Mouse (Mus musculus) ES-CJ7 (cell line): ENCODE results near the gene Capns1.
"Not testable (repeated sequence)": the region's sequence is repeated elsewhere in the genome, so short reads cannot be mapped to it uniquely, and the experiment has no call there.

Source experiments
- DNase-seq: peaks from one replicate; pipeline ENCODE4 v3.0.0; 2011; ENCODE audit warnings: low read depth, low spot score

Gene Capns1

DNA sequence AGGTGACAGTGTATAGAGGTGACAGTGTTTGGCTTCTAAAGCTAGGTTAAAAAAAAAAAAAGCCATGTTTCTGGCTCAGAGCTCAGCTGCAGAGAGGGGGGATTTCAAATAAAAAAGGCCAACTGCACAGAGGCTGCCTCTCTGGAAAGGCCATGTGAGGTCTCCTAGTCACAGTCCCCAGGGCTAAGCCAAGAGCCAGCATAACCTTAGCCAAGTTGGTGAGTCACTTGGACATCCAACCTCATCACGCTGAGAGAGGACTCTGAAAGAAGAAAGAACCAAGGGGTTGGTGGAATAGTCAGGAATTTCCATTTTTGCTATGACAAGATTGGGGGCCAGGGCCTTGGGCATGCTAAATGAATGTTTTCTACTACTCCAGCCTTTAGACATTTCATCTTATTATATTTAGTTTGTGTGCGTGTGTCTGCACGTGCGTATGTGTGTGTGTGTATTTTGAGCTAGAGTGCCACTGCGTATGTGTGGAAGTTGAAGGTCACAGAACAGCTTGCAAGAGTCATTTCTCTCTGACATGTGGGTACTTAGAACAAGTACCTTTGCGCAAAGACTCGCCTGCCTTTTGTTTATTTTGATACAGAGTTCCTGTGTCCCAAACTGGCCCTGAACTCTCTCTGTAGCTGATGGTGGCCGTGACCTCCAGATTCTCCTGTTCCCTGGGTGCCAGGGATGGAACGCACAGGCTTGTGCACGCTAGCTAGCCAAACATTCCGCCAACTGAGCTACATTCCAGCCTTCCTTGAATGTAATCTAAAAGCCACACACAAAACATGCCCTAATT lies 4.5 kb upstream of the Capns1 start:
- DNase-seq, result peak; percentile 8

DNA sequence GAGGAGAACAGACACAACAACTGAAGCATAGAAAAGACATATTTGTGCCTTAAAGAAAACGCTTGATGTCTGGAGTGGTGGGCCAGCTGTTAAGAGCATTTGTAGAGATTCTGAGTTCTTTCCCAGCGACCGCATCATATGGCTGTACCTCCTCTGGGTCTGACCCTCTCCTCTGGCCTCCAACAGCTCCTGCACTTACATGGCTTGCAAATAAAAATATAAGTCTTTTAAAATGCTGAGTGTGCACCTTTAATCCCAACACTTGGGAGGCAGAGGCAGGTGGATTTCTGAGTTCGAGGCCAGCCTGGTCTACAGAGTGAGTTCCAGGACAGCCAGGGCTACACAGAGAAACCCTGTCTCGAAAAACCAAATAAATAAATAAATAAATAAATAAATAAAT lies 2.0 kb upstream of the Capns1 start:
- not testable (repeated sequence) for DNase-seq

DNA sequence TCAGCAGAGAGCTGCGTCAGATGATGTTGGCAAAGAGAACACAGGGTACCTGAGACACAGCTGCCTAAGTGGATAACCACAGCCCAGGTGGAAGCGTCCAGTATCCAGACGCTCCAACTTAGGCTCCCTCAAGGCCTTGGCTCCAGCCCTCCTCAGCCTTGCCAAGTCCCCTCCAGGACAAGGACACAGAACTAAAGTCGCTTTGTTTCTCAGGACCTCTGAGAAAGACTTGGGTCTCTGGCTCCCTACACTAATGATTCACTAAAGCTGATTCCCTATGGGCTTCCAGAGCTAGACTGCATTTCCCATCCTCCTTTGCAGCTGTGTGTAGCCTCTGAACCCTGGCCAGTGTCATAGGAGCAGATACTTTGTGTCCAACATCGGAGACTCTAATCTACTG lies 1.6 kb upstream of the Capns1 start:
- DNase-seq, result no peak

DNA sequence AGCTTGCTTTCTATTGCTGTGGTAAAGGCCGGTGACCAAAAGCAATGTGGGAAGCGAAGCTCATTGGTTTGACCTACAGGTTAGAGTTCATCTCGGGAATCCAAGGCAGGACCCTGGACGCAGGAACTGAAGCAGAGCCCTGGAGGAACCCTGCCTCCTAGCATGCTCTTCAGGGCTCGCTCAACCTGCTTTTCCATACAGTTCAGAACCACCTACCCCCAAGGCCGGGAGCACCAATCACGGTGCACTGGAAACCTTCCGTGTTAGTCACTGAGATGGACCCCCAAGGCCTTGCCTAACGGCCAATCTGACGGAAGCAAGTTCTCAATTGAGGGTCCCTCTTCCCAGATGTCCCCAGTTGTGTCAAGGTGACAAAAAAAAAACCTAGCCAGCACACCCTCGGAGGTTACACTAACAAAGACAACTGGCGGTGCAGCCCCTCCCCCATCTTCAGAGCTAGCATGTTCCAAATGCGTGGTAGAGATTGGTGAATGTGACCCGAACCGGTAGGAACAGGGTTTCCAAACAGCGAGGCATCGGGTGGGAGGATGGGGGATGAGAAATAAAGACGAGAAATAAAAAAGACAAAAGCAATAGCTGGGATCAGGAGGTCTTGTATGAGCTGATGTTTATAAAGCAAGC lies 1.0 kb upstream of the Capns1 start:
- peak; percentile 78 for DNase-seq

DNA sequence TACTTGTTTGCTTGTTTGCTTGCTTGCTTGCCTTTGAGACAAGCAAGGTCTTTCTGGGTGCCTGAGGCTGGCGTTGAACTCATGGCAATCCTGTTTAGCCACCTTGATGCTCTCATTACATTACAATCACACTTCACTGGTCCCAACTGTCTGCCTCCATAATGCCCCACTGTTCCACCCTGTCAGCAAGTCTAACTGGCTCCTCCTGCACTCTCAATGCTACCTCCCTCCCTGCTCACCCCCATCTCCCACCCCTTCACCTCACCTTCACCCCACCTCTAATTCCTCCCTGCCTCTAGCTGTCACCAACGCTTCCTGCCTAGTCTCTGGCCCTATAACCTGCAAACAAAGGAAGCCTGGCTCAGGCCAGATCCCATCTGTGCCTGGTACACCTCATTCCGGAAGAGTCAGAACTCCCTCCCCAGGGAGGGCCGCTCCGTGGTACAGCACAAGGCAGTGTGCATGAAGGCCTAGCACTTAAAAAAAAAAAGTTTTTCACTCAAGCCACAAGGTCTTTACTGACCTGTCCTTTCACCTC lies 950 bp downstream of the Capns1 start:
- DNase-seq, result peak; percentile 96

DNA sequence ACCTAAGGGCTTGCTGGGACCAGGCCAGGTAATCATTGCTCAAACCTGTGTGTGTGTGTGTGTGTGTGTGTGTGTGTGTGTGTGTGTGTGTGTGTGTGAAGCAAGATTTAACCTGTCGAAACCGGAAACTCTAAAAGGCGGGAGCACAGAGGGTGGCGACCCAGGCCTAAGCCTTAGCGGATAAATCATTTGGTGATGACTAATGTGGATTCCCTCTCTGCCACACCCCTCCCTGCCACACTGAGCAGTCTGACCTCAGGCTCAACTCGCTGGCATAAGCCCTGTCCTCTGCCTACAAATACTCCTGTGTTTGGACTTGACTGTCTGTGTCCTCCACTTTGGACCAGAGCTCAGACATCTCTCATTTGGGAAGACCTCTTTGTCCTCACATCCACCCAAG lies 2.4 kb downstream of the Capns1 start:
- DNase-seq, result peak; percentile 85

DNA sequence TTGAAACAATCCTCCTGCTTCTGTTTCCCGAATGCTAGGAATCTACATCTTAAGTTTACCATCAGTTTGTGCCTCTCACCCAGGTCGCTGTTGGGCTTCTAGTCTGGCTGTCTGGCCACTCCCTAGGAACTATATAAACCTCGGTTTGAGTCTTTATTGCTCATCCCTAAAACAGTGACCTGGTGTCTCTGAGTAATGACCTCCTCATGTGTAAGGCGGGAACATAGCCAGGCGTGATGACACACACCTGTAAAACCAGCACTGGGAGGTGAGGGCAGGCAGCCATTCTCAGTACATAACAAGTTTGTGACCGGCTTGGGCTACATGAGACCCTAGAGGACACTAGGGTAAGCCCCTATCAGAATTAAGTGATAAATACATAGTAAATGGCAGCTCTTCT lies 3.1 kb downstream of the Capns1 start:
- DNase-seq, result no peak

DNA sequence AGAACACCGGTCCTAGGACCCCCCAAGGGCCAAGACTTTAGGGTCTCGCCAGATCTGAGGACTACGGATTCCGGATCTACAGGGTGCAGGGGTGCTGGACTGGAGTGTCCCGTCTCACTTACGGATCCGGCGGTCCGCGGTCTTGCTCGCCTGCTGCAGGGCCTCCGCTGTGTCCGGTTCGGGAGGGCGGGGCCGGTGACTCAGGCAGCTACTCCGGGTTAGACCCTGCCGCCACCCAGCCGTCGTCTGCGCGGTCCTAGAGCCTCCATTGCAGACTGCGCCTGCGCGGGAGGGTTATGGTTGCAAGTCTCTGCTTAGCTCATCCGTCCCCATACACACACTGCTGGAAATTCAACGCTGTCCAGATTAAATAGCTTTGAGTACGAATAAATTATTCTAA lies 3.7 kb downstream of the Capns1 start:
- DNase-seq, result peak; percentile 96

DNA sequence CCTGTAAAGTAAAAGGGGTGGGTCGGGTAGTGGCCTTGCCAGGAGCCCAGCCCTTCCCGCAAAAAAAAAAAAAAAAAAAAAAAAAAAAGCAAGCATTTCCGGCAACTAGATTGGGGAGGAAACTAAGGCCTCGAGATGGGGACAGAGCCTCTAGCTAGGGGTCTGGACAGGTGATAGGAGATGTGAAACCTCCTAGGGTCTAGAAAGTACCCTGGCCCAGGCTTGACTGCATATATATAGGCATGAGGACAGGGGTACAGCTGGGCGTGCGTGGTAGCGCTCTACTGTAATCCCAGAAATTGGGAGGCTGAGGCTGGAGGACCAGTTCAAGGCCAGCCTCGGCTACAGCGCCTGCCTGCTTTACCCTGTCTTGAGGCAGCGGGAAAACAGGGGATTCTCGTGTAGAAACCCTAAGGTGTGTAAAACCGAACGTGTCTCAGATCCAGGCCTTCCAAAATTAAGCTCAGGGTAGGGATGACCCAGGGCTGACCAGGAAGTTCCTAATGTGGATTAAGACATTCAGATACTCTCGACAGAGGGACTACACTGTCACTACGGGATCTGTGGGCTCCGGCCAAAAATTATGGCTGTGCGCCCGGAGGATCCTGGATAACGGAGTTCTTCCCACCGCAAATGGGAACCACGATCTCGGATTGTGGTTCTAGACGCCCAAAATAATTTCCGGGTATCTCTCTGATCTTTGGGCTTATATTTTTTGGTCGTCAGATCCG lies 4.3 kb downstream of the Capns1 start:
- no peak for DNase-seq

DNA sequence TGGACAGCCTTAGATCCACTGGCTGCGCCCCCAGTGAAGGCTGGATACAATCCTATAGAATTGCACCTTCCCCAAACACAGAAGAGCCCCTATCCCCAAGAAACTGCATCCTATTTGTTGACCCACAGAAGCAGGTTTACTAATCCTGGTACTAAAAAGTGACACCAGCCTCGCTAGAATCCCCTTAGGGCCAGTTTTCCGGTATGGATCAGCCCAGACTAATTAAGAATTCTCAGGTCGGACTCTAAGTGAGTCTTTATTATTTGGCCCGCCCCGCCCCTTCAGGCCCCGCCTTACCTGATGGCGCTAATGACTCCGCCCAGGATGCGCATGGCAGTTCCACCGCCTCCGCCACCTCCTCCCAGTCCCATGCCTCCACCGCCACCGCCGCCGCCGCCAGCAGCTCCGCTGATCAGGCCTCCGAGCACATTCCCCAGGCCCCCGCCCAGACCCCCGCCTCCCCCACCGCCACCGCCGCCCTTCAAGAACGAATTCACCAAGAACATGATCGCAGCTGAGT lies 5.0 kb downstream of the Capns1 start:
- peak; percentile 91 for DNase-seq

DNA sequence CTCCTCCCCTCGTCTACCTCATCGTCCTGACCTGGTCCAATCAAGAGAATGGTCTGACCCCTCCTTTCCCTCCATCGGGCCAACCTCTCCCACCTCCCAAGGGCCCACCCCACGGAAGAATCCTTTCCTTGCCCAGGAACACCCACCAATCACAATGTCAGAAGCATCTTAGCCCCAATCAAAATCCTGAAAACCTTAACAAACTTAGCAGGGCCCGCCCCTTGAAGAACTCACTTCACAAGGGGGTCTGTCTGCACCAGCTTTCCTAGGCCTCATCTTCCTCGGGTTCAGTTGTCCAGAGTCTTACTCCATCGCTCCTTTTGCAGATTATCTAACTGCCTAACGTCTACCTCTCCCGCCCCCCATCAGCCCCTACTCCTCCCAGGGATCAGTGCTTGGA lies 5.6 kb downstream of the Capns1 start:
- peak; percentile 97 for DNase-seq

DNA sequence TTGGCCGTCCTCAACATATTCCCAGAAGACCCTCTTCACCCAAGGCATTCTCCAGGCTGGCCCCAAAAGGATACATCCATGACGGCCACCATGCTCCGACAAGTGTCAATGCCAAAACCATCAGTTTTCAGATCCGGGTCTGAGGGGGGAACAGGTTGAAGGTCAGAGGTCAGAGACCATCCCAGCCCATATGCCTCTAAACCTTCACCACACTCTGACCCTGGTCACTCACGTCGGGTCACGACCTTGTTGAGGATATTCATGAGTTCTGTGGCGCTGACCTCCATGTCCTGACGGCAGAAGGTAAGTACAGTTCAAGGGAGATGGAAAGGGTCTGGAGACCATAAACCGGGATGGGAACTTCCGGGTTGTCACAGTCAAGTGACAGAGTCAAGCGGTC lies 6.5 kb downstream of the Capns1 start:
- no peak for DNase-seq

DNA sequence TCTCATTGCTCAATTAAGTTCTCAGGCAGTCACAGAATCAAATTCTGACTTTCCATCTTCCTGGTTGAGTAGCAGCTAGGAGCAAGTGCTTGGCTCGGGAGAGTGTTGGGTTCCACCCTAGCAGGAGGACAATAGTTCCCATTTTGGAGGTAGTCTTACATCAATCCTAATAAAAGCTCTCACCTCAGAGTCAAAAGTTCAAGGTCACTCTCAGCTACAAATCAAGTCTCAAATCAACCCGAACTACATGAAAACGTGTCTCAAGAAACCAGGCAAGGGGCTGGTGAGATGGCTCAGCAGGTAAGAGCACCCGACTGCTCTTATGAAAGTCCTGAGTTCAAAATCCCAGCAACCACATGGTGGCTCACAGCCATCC lies 9.5 kb downstream of the Capns1 start:
- peak; percentile 91 for DNase-seq

DNA sequence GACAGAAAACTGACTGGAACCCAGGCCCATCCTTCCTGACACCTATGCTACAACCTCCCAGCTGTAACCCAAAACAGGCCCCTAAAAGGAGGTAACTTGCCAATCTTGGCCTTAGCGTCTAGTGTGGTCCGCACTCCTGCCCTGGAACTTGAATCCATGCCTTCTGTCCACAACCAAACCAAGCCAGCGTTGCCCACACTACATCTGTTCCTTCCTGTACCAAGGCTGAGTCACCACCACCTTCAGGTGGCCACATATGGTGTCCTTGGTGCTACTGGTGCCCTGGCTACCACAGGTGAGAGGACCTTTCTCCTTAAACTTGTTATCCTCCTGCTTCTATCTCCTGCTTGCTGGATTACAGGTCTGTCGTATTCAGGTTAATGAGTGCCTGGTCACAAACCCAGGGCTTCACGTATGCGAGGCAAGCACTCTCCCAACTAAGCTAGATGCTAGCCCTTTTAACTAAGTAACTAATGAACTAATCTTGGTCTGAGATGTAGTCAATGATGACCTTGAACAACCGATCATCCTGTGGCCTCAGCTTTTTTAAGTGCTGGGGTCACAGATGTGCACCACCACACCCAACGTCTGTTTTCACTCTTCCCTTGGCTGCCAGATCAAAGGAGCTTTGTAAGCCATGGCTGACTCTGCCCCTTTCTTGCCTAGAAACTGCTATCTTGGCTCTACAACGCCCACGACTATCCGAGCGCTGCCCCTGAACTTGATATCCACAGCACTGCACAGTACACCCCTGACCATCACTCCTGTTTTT lies 10.1 kb downstream of the Capns1 start:
- DNase-seq, result peak; percentile 75

DNA sequence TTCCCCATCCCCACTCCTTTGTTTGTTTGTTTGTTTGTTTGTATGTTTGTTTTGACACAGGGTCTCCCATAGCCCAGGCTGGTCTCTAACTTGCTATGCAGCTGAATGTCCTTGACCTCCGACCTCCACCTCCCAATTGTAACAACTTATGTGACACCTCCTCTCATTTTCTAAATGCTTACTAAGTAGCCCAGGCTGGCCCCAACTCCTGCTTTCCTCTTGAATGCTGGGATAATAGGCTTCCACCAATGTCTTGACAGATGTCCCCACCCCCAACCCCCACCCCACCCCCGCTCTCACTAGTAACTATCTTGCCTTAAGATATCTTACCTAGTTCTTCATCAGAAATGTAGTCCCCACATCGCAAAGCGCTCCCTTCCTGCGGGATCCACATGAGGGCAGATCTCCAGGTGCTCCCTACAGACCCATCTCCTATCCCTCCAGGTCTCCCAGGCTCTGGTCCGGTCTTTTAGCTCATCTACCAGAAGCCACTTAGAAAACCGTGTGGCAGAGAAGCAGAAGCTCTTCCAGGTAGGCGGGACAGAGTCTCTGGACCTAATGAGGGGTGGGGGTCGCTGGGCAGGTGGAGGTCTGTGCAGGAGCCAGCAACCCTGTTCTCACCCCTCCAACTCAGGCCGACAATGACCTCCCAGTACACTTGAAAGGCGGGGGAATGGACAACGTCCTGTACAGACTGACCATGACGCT lies 13.8 kb downstream of the Capns1 start:
- DNase-seq, result no peak

DNA sequence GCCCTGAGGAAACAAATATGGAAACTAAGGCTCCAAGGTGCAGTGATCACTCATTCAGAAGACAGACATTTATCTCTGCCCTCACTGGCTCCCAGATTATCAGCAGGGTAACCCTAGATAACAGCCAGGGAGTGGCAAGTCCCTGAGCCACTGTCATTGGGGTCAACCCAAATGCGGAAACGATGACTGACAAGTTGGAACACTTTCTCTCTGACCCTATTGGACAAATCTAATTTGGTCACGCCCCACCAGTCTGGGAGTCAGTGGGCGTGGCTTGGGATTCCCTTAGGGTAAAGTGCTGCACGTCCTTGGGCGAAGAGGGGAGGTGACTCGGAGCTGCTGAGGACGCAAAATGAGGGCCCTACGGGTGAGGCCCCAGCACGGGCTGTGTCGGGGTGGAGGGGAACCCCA lies 14.7 kb downstream of the Capns1 start, which contains the start of gene Cox7a1:
Gene Cox7a1, plus strand, starts transcription at position 266 of the 411 bp plus-strand sequence.
- DNase-seq, result peak; percentile 97

DNA sequence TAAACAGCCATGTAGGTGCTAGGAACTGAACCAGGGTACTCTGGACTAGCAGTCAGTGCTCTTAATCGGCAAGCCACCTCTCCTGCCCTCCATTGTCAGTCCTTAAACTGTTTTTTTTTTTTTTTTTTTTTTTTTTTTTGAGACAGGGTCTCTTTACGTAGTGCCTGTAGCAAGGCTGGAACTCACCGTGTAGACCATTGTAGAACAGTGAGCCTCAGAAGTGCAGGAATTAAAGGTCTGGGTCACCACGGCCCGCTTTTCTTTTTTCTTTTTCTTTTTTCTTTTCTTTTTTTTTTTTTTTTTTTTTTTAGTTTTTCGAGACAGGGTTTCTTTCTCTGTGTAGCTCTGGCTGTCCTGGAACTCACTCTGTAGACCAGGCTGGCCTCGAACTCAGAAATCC lies 15.4 kb downstream of the Capns1 start:
- not testable (repeated sequence) for DNase-seq

DNA sequence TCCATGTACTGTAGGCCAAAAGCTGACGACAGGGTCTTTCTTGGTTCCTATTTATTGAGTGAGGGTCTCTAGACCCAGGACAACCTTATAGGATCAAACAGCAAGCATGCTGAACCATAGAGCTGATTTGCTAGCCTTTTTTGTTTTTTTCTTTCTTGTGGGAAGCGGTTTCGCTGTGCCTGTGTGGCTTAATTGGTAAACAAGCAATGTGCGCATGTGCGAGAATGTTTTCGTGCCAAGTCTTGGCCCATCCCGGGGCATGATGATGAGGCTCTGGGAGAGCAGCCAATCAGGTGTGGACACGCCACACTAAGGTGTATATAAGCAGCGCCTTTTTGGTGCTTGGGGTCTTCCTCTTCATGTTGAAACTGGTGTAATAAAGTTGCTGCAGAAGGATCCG lies 16.7 kb downstream of the Capns1 start:
- not testable (repeated sequence) for DNase-seq

DNA sequence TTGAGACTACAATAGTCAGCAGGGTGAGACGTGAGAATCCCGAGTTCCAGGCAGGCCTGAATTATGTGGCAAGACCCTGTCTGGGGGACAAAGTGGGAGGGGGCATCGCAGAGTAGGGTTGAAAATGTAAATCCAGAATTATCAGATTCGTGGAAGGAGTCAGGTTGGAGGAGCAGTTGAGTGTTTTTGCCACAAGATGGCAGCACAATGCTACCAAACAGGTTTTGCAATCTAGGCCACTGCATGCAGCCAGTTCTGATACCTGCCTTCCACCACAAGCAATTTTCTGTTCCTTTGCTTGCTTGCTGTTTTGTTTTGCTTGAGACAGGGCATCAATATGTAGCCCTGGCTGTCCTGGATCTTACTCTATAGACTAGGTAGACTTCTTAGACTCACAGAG lies 17.3 kb downstream of the Capns1 start:
- DNase-seq, result peak; percentile 81

DNA sequence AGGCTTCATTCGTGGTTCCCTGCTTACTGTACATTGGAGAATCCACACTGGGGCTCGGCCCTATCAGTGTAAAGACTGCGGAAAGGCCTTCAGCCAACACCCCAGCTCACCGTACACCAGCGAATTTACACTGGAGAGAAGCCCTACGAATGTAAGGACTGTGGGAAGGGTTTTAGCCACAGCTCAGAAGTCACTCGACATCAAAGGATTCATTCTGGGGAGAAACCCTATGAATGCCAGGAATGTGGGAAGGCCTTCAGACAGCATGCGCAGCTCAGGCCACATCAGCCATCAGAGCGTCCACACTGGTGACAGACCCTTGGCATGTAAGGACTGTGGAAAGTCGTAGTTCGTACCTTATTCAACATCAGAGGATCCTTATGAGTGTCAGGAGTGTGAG lies 20.4 kb downstream of the Capns1 start:
- DNase-seq, result no peak

DNA sequence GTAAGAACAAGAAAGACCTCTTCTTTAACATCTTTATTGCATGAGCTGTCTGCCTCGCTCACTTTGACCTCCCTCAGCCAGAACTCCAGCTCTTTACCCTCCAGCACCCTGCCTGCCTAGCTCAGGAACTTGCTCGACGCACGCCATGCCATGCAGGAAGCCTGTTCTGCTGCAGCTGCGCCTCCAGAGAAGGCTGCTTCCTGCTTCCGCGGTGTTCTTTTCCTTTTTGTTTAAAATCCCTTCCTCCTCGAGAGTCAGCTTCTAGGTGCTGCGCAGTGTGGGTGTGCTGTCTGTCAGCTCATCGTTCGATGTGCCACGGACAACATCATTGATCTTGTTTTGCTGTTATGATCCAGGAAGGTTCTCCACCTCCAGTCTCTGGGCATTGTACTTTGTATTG lies 22.1 kb downstream of the Capns1 start:
- no peak for DNase-seq
